Mouse (Mus musculus) liver, embryonic 15.5 days (tissue): ENCODE results near the gene Pex7. TPM values are rescaled to one million over a fixed set of nuclear protein-coding genes. Genes with fewer than 3 reads are reported as not detected.

Experiments
- ATAC-seq: fragments of 200-750 bp; cut with Nextera tagmentation; 2 replicates; pipeline ENCODE4 v1.8.0; 2017; ENCODE audit warnings: moderate number of reproducible peaks, mild to moderate bottlenecking, moderate library complexity; ENCODE audit not compliant: insufficient read depth
- H3K27ac ChIP-seq: fragments of 300-500 bp; sonication (generic); replicated peaks from 2 replicates; pipeline ENCODE4 v1.5.1; 2015; ENCODE audit warnings: mild to moderate bottlenecking, inconsistent platforms
- H3K27me3 ChIP-seq: fragments of 300-500 bp; sonication (generic); 2 replicates; pipeline ENCODE4 v1.6.1; 2015; ENCODE audit warnings: mild to moderate bottlenecking, inconsistent platforms
- H3K36me3 ChIP-seq: fragments of 300-500 bp; sonication (generic); replicated peaks from 2 replicates; pipeline ENCODE4 v1.6.1; 2015; ENCODE audit warnings: moderate library complexity, mild to moderate bottlenecking, inconsistent platforms
- H3K4me1 ChIP-seq: fragments of 300-500 bp; sonication (generic); replicated peaks from 2 replicates; pipeline ENCODE4 v1.6.1; 2015; ENCODE audit warnings: inconsistent platforms
- H3K4me2 ChIP-seq: fragments of 300-500 bp; sonication (generic); 2 replicates; pipeline ENCODE4 v1.6.1; 2015; ENCODE audit warnings: moderate library complexity, mild to moderate bottlenecking, inconsistent platforms
- H3K4me3 ChIP-seq: fragments of 300-500 bp; sonication (generic); replicated peaks from 2 replicates; pipeline ENCODE4 v1.5.1; 2015; ENCODE audit warnings: mild to moderate bottlenecking, inconsistent platforms
- H3K9ac ChIP-seq: fragments of 300-500 bp; sonication (generic); 2 replicates; pipeline ENCODE4 v1.6.1; 2015; ENCODE audit warnings: moderate library complexity, mild to moderate bottlenecking, inconsistent platforms
- H3K9me3 ChIP-seq: fragments of 300-500 bp; sonication (generic); replicated peaks from 2 replicates; pipeline ENCODE4 v1.6.1; 2016; ENCODE audit warnings: inconsistent platforms
- WGBS: fragments of 180-500 bp; shearing (Covaris S2); methylation state at CpG from one replicate; pipeline ENCODE4 v1.1.7; 2015; ENCODE audit warnings: mixed read lengths; ENCODE audit not compliant: insufficient replicate concordance; 5-methylcytosine and 5-hydroxymethylcytosine counted together
- polyA plus RNA-seq: library from polyadenylated mRNA; unstranded; fragments of >200 nt; fragmentation: Nextera tagmentation; extraction: Ambion mirVana; gene quantifications from 2 replicates; pipeline ENCODE4 v1.2.1, GENCODE M21; 2015

Pex7 gene
- polyA plus RNA-seq, 1 experiment from 2014 or later = 28.9 TPM

- WGBS = 37% methylated on average over 7 of the region's 7 CpGs
- Histone ChIP-seq H3K4me1 (no peaks in the 10 kb centered on the region), H3K9me3 (no peaks in the 10 kb centered on the region), H3K27ac (no peak overlapping the region), H3K27me3 (no peaks in the 10 kb centered on the region), H3K4me3 (no peak overlapping the region), H3K9ac (no peak overlapping the region), H3K36me3 (no peaks in the 10 kb centered on the region), H3K4me2 (no peak overlapping the region)
- ATAC-seq = no peak
Measured at GRCm38 (mm10) chr10:19804763-19805162, 102.7 kb downstream of the Pex7 start.

Other genes with a start within 250 kb of the Pex7 start
- gene Il20ra, start 195.1 kb downstream of the Pex7 start, polyA plus RNA-seq = 0.05 and 0.07 TPM in 2 replicates
- gene Slc35d3, start 56.2 kb downstream of the Pex7 start, polyA plus RNA-seq = 2.0 and 2.4 TPM in 2 replicates
- 0.79 and 0.85 TPM in 2 replicates for gene Map3k5, start 26.8 kb upstream of the Pex7 start, polyA plus RNA-seq
- gene Map7, start 240.8 kb upstream of the Pex7 start, polyA plus RNA-seq = 3.7 and 4.2 TPM in 2 replicates